In genomic region chr6:49057053-49058021, GRCm38 (mm10) we compare ENCODE assay signal across 8 mouse cellular contexts. TPM values are rescaled to one million over a fixed set of nuclear protein-coding genes. Genes with fewer than 3 reads are reported as not detected.
DNase-seq lines count a peak whose midpoint lies in the region; ATAC-seq lines count a peak whose summit lies in the region.

No protein-coding gene starts in this region.

- H3K9me3 ChIP-seq in kidney, embryonic 14.5 days (ENCODE audit: control insufficient read depth, low read length) = no peaks in the 10 kb centered on the region
- 0 out of 2 replicates have a peak, but pooled peaks cover 4% of the 10 kb centered on the region for H3K9me3 ChIP-seq in forebrain, embryonic 10.5 days
- H3K9me3 ChIP-seq in hindbrain, embryonic 14.5 days (ENCODE audit: control insufficient read depth, low read length) = no peaks in the 10 kb centered on the region
- H3K9me3 ChIP-seq in midbrain, embryonic 14.5 days (ENCODE audit: control insufficient read depth, low read length) = no peaks in the 10 kb centered on the region

- peaks cover 5% of the 10 kb centered on the region; the same call in 1 of the 2 replicates for H3K4me1 ChIP-seq in kidney, embryonic 14.5 days (ENCODE audit: control insufficient read depth, insufficient read depth, low read length)
- H3K4me1 ChIP-seq in forebrain, embryonic 10.5 days = peaks cover 45% of the 10 kb centered on the region
- H3K4me1 ChIP-seq in hindbrain, embryonic 14.5 days (replicated peaks; ENCODE audit: control insufficient read depth, insufficient read depth, low read length) = peaks cover 5% of the 10 kb centered on the region
- H3K4me1 ChIP-seq in midbrain, embryonic 14.5 days (ENCODE audit: control insufficient read depth, insufficient read depth, low read length) = peaks cover 15% of the 10 kb centered on the region

- peak; percentile 60 for DNase-seq in kidney, adult 18-20 months
- DNase-seq in brain, embryonic 18.5 days (ENCODE audit: low read depth, low spot score) = peak; percentile 36
- peak; percentile 55 for DNase-seq in forebrain, embryonic 10.5 days (ENCODE audit: extremely low spot score, low spot score)
- peak; percentile 84 for DNase-seq in hindbrain, embryonic 14.5 days (ENCODE audit: low spot score)
- peak; percentile 68 to 79 for DNase-seq in left cerebral cortex, postnatal 14 days (ENCODE audit: low spot score in 2 of 2)
- DNase-seq in midbrain, embryonic 14.5 days = peak; percentile 90
- peak; percentile 39 to 72 for DNase-seq in spleen, postnatal 10 days (ENCODE audit: low spot score in 2 of 2)

- no peak overlapping the region for H3K9ac ChIP-seq in kidney, embryonic 14.5 days (ENCODE audit: low read depth, low read length)
- H3K9ac ChIP-seq in hindbrain, embryonic 14.5 days = no peak overlapping the region
- H3K9ac ChIP-seq in midbrain, embryonic 14.5 days (replicated peaks; ENCODE audit: low read length) = no peak overlapping the region

- no peak overlapping the region for H3K4me3 ChIP-seq in kidney, embryonic 14.5 days (ENCODE audit: low read length)
- no peak overlapping the region for H3K4me3 ChIP-seq in forebrain, embryonic 10.5 days
- H3K4me3 ChIP-seq in hindbrain, embryonic 14.5 days (replicated peaks; ENCODE audit: low read length) = no peak overlapping the region
- H3K4me3 ChIP-seq in midbrain, embryonic 14.5 days (replicated peaks; ENCODE audit: low read depth, low read length) = no peak overlapping the region

- no peaks in the 10 kb centered on the region for H3K36me3 ChIP-seq in kidney, embryonic 14.5 days (ENCODE audit: control insufficient read depth, insufficient read depth, low read length)
- H3K36me3 ChIP-seq in forebrain, embryonic 10.5 days (replicated peaks) = no peaks in the 10 kb centered on the region
- no peaks in the 10 kb centered on the region for H3K36me3 ChIP-seq in hindbrain, embryonic 14.5 days (replicated peaks; ENCODE audit: control insufficient read depth, insufficient read depth)
- H3K36me3 ChIP-seq in midbrain, embryonic 14.5 days (ENCODE audit: control insufficient read depth, insufficient read depth, low read length) = no peaks in the 10 kb centered on the region

- H3K4me2 ChIP-seq in kidney, embryonic 14.5 days (replicated peaks; ENCODE audit: low read depth, low read length) = no peak overlapping the region
- no peak overlapping the region for H3K4me2 ChIP-seq in hindbrain, embryonic 14.5 days (replicated peaks)
- H3K4me2 ChIP-seq in midbrain, embryonic 14.5 days (ENCODE audit: low read length) = no peak overlapping the region

- no peaks in the 10 kb centered on the region for H3K27me3 ChIP-seq in kidney, embryonic 14.5 days (ENCODE audit: control insufficient read depth, insufficient read depth, low read length)
- H3K27me3 ChIP-seq in forebrain, embryonic 10.5 days (ENCODE audit: poor library complexity, severe bottlenecking) = peaks cover 10% of the 10 kb centered on the region
- H3K27me3 ChIP-seq in hindbrain, embryonic 14.5 days (ENCODE audit: control insufficient read depth, insufficient read depth, low read length) = no peaks in the 10 kb centered on the region
- no peaks in the 10 kb centered on the region for H3K27me3 ChIP-seq in midbrain, embryonic 14.5 days (ENCODE audit: control insufficient read depth, insufficient read depth, low read length)

- 41% methylated on average over 8 of the region's 8 CpGs for WGBS in kidney, embryonic 14.5 days
- 40% methylated on average over 8 of the region's 8 CpGs for WGBS in forebrain, embryonic 10.5 days
- 35% methylated on average over 8 of the region's 8 CpGs for WGBS in hindbrain, embryonic 14.5 days
- WGBS in midbrain, embryonic 14.5 days = 34% methylated on average over 8 of the region's 8 CpGs

- ATAC-seq in kidney, embryonic 14.5 days (ENCODE audit: low FRiP score, low TSS enrichment) = no peak; the same call in 1 of the 2 replicates
- 0 out of 2 replicates have a peak, but pooled peaks have one; percentile 40 for ATAC-seq in hindbrain, embryonic 14.5 days (ENCODE audit: low FRiP score)
- ATAC-seq in midbrain, embryonic 14.5 days (ENCODE audit: low FRiP score, low TSS enrichment) = no peak

- H3K27ac ChIP-seq in kidney, embryonic 14.5 days (ENCODE audit: low read depth, low read length) = no peak overlapping the region
- H3K27ac ChIP-seq in forebrain, embryonic 10.5 days = no peak overlapping the region
- H3K27ac ChIP-seq in hindbrain, embryonic 14.5 days = no peak overlapping the region
- H3K27ac ChIP-seq in midbrain, embryonic 14.5 days (replicated peaks; ENCODE audit: low read depth, low read length) = no peak overlapping the region

- intact Hi-C loops in left cerebral cortex, postnatal 14 days (cut with DNase I) = loop anchor here (2.0 to 10.0 kb wide), 3 partner anchors 135 to 337 kb away; partner anchors contain the start of gene Stk31

RNA-seq across cellular contexts. Expression of gene Malsu1, which starts 16.3 kb away (rescaled TPM):
- 75.1 and 84.5 TPM in 2 replicates for polyA plus RNA-seq in kidney, embryonic 14.5 days (2014; fragmentation: Nextera tagmentation; extraction: Ambion mirVana)
- 71.4 and 71.9 TPM in 2 replicates for polyA plus RNA-seq in forebrain, embryonic 10.5 days (2016; fragmentation: Nextera tagmentation; extraction: Ambion mirVana)
- 64.2 and 74.2 TPM in 2 replicates for polyA plus RNA-seq in hindbrain, embryonic 14.5 days (2014; fragmentation: Nextera tagmentation; extraction: Ambion mirVana)
- 10 to 100 TPM; 25.8 to 26.9 TPM for total RNA-seq in left cerebral cortex, postnatal 14 days (2021)
- polyA plus RNA-seq in midbrain, embryonic 14.5 days (2014; fragmentation: Nextera tagmentation; extraction: Ambion mirVana) = 62.7 and 78.8 TPM in 2 replicates

RNA-seq across cellular contexts. Expression of gene Gpnmb, which starts 21.0 kb away (rescaled TPM):
- polyA plus RNA-seq in kidney, embryonic 14.5 days (2014; fragmentation: Nextera tagmentation; extraction: Ambion mirVana) = 0.17 and 0.28 TPM in 2 replicates
- 1.1 and 2.5 TPM in 2 replicates for polyA plus RNA-seq in forebrain, embryonic 10.5 days (2016; fragmentation: Nextera tagmentation; extraction: Ambion mirVana)
- 0.22 and 0.32 TPM in 2 replicates for polyA plus RNA-seq in hindbrain, embryonic 14.5 days (2014; fragmentation: Nextera tagmentation; extraction: Ambion mirVana)
- under 1 TPM; 0.70 to 0.99 TPM for total RNA-seq in left cerebral cortex, postnatal 14 days (2021)
- polyA plus RNA-seq in midbrain, embryonic 14.5 days (2014; fragmentation: Nextera tagmentation; extraction: Ambion mirVana) = 0.09 and 1.2 TPM in 2 replicates

Comparison
In these comparisons a context has a peak if more than half of its experiments do, and no peak if none do; other contexts are left out.
1. DNase-seq: peak in every context shown above with its lines; median percentile 90 in midbrain, embryonic 14.5 days; 84 in hindbrain, embryonic 14.5 days; 74 in left cerebral cortex, postnatal 14 days; 60 in kidney, adult 18-20 months; 56 in spleen, postnatal 10 days; 55 in forebrain, embryonic 10.5 days; 36 in brain, embryonic 18.5 days.